In the genomic region with DNA sequence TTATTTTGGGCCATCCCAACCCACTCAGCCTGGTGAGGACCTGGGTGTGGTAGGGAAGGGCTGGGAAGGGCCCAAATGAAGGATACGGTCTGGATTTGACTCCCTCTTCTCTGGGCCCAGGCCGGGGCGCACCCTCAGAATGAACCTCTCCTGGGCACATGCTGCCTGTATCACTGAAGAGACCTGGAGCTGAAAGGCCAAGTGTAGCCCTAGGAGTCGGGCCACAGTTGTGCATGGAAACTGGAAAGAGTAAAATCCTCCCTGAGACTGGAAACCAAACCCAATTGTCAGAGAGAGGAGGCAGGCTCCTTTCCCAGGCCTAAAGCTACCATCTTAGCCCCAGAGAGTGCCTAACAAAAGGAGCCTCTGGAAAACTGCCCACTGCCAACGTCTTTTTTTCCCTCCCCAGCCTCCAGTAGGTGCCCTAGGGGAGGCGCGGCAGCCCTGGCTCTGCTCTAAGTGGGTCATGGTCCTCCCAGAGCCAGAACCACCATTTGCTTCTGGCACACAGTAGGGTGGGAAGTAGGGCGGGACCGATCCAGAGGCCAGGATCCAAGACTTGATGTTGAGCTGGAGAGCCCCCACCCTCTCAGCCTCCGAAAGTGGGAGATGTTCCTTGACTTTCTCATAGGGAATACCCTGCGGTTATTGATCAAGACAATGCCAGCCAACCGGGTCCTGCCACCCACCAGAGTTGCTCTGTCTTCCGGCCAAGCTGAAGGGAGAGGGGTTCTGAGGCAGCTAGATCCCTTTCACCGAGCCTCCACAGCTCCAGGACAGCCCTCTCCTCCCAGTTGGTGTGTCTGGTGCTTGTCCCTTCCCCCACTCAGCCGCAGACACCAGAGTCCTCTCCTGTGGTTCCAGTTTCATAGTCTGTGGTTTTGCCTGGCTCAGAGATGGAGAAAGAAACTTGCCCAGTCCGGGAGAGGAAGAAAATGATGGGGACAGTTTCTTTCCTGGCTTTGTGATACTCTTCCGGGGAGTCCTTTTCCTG, we compare ENCODE assay signal across 8 mouse cellular contexts. TPM values are rescaled to one million over a fixed set of nuclear protein-coding genes. Genes with fewer than 3 reads are reported as not detected.
DNase-seq lines count a peak whose midpoint lies in the region; ATAC-seq and TF ChIP-seq lines count a peak whose summit lies in the region.

No protein-coding gene starts in this region.

- H3K9me3 ChIP-seq in heart, embryonic 11.5 days (replicated peaks; ENCODE audit: control insufficient read depth, low read length), result no peaks in the 10 kb centered on the region
- H3K9me3 ChIP-seq in limb, embryonic 14.5 days (ENCODE audit: control insufficient read depth, low read length), result no peaks in the 10 kb centered on the region

- H3K36me3 ChIP-seq in heart, embryonic 11.5 days (ENCODE audit: control insufficient read depth, insufficient read depth, low read length), result peaks cover 6% of the 10 kb centered on the region
- peaks cover 49% of the 10 kb centered on the region for H3K36me3 ChIP-seq in limb, embryonic 14.5 days (ENCODE audit: control insufficient read depth, insufficient read depth, low read length)

- H3K27ac ChIP-seq in heart, embryonic 11.5 days (ENCODE audit: low read depth, low read length), result peak overlapping the region; percentile 96
- H3K27ac ChIP-seq in limb, embryonic 14.5 days (replicated peaks; ENCODE audit: low read depth, low read length), result peak overlapping the region; percentile 99

- DNase-seq in adrenal gland, adult (ENCODE audit: inconsistent age in 2 of 2, low spot score in 1 of 2), result peak; percentile 59 to 84
- no peak for DNase-seq in adrenal gland, adult 18-20 months (ENCODE audit: low spot score in 2 of 2)
- DNase-seq in retina, postnatal 1 day, result peak; percentile 54
- no peak for DNase-seq in retina, embryonic 14.5 days (ENCODE audit: low spot score)
- DNase-seq in limb, embryonic 14.5 days (ENCODE audit: low spot score), result peak; percentile 39
- peak; percentile 33 for DNase-seq in neural tube, embryonic 10.5 days (ENCODE audit: extremely low spot score, low spot score)
- no peak for DNase-seq in spleen, adult 12 weeks (ENCODE audit: low spot score)

- no peak for TF ChIP-seq POLR2A in limb, embryonic 14.5 days (IDR thresholded peaks at IDR 0.05; ENCODE audit: borderline replicate concordance, extremely low read depth, insufficient read depth, insufficient read length)

- peak overlapping the region; percentile 99 for H3K9ac ChIP-seq in heart, embryonic 11.5 days (ENCODE audit: low read depth, low read length)
- peak overlapping the region; percentile 99 for H3K9ac ChIP-seq in limb, embryonic 14.5 days (ENCODE audit: low read depth, low read length, severe bottlenecking)

- no peaks in the 10 kb centered on the region for H3K27me3 ChIP-seq in heart, embryonic 11.5 days (ENCODE audit: control insufficient read depth, insufficient read depth, low read length)
- no peaks in the 10 kb centered on the region for H3K27me3 ChIP-seq in limb, embryonic 14.5 days (ENCODE audit: control insufficient read depth, insufficient read depth, low read length)

- 24% methylated on average over 17 of the region's 17 CpGs for WGBS in heart, embryonic 11.5 days (ENCODE audit: insufficient replicate concordance)
- WGBS in limb, embryonic 14.5 days, result 17% methylated on average over 17 of the region's 17 CpGs

- ATAC-seq in heart, embryonic 11.5 days (replicated peaks; ENCODE audit: insufficient number of reproducible peaks, low FRiP score, low TSS enrichment), result no peak
- ATAC-seq in limb, embryonic 14.5 days (ENCODE audit: low FRiP score, low read depth), result no peak

- peaks cover 34% of the 10 kb centered on the region for H3K4me1 ChIP-seq in heart, embryonic 11.5 days (ENCODE audit: control insufficient read depth, insufficient read depth, low read length)
- peaks cover 32% of the 10 kb centered on the region for H3K4me1 ChIP-seq in limb, embryonic 14.5 days (ENCODE audit: control insufficient read depth, insufficient read depth, low read length)

- peak overlapping the region; percentile 82 for H3K4me3 ChIP-seq in heart, embryonic 11.5 days (ENCODE audit: low read depth, low read length)
- H3K4me3 ChIP-seq in limb, embryonic 14.5 days (replicated peaks; ENCODE audit: low read length), result peak overlapping the region; percentile 94

- H3K4me2 ChIP-seq in heart, embryonic 11.5 days, result peak overlapping the region; percentile 83
- H3K4me2 ChIP-seq in limb, embryonic 14.5 days (replicated peaks; ENCODE audit: low read depth, low read length, severe bottlenecking), result peak overlapping the region; percentile 83

RNA-seq across cellular contexts. Expression of gene Mmp14, which starts 1.7 kb away (rescaled TPM):
- 10 to 100 TPM; 26.4 to 38.4 TPM for total RNA-seq in adrenal gland, adult 18-20 months (2021)
- 84.3 and 90.2 TPM in 2 replicates for polyA plus RNA-seq in heart, embryonic 11.5 days (2014; fragmentation: Nextera tagmentation; extraction: Ambion mirVana)
- polyA plus RNA-seq in limb, embryonic 14.5 days (2012; rRNA removed), result 385 and 418 TPM in 2 replicates
- 251 and 273 TPM in 2 replicates for polyA plus RNA-seq in limb, embryonic 14.5 days (2014; fragmentation: Nextera tagmentation; extraction: Ambion mirVana)

RNA-seq across cellular contexts. Expression of gene Mrpl52, which starts 6.4 kb away (rescaled TPM):
- total RNA-seq in adrenal gland, adult 18-20 months (2021), result 100 to 1,000 TPM; 180 to 210 TPM
- 242 and 250 TPM in 2 replicates for polyA plus RNA-seq in heart, embryonic 11.5 days (2014; fragmentation: Nextera tagmentation; extraction: Ambion mirVana)
- 167 and 216 TPM in 2 replicates for polyA plus RNA-seq in limb, embryonic 14.5 days (2012; rRNA removed)
- polyA plus RNA-seq in limb, embryonic 14.5 days (2014; fragmentation: Nextera tagmentation; extraction: Ambion mirVana), result 228 and 265 TPM in 2 replicates

RNA-seq across cellular contexts. Expression of gene Slc7a7, which starts 15.6 kb away (rescaled TPM):
- 1 to 10 TPM; 3.1 to 4.5 TPM for total RNA-seq in adrenal gland, adult 18-20 months (2021)
- polyA plus RNA-seq in heart, embryonic 11.5 days (2014; fragmentation: Nextera tagmentation; extraction: Ambion mirVana), result 8.0 TPM in 2 replicates
- polyA plus RNA-seq in limb, embryonic 14.5 days (2012; rRNA removed), result 7.4 and 11.1 TPM in 2 replicates
- polyA plus RNA-seq in limb, embryonic 14.5 days (2014; fragmentation: Nextera tagmentation; extraction: Ambion mirVana), result 4.5 and 5.6 TPM in 2 replicates

RNA-seq across cellular contexts. Expression of gene Lrp10, which starts 30.8 kb away (rescaled TPM):
- 100 to 1,000 TPM in 1 of 2 experiments, 10 to 100 TPM in 1; 95.4 to 119 TPM for total RNA-seq in adrenal gland, adult 18-20 months (2021)
- polyA plus RNA-seq in heart, embryonic 11.5 days (2014; fragmentation: Nextera tagmentation; extraction: Ambion mirVana), result 31.8 and 35.2 TPM in 2 replicates
- polyA plus RNA-seq in limb, embryonic 14.5 days (2012; rRNA removed), result 45.7 and 55.7 TPM in 2 replicates
- 40.7 and 40.9 TPM in 2 replicates for polyA plus RNA-seq in limb, embryonic 14.5 days (2014; fragmentation: Nextera tagmentation; extraction: Ambion mirVana)

RNA-seq across cellular contexts. Expression of gene Rem2, which starts 42.8 kb away (rescaled TPM):
- 1 to 10 TPM in 1 of 2 experiments, under 1 TPM in 1; 0.26 to 1.1 TPM for total RNA-seq in adrenal gland, adult 18-20 months (2021)
- 2.0 TPM in 2 replicates for polyA plus RNA-seq in heart, embryonic 11.5 days (2014; fragmentation: Nextera tagmentation; extraction: Ambion mirVana)
- 1.7 TPM in 2 replicates for polyA plus RNA-seq in limb, embryonic 14.5 days (2012; rRNA removed)
- polyA plus RNA-seq in limb, embryonic 14.5 days (2014; fragmentation: Nextera tagmentation; extraction: Ambion mirVana), result 1.4 and 2.1 TPM in 2 replicates

Comparison
In these comparisons a context has a peak if more than half of its experiments do, and no peak if none do; other contexts are left out.
1. DNase-seq: peak in adrenal gland, adult (2 of 2), retina, postnatal 1 day (single experiment), limb, embryonic 14.5 days (single experiment) and neural tube, embryonic 10.5 days (single experiment); none in adrenal gland, adult 18-20 months (0 of 2), retina, embryonic 14.5 days (single experiment) and spleen, adult 12 weeks (single experiment).